Mouse (Mus musculus) A20 (cell line): ENCODE data around the gene Akap9.
A peak's percentile ranks its signal among the peaks of the same experiment; 100 is the strongest.
"Not testable (repeated sequence)": the region's sequence is repeated elsewhere in the genome, so short reads cannot be mapped to it uniquely, and the experiment has no call there.

Experiments used
- DNase-seq: peaks from one replicate; pipeline ENCODE4 v3.0.0-alpha.2; 2011; ENCODE audit warnings: low read depth, low spot score

Gene Akap9

DNA sequence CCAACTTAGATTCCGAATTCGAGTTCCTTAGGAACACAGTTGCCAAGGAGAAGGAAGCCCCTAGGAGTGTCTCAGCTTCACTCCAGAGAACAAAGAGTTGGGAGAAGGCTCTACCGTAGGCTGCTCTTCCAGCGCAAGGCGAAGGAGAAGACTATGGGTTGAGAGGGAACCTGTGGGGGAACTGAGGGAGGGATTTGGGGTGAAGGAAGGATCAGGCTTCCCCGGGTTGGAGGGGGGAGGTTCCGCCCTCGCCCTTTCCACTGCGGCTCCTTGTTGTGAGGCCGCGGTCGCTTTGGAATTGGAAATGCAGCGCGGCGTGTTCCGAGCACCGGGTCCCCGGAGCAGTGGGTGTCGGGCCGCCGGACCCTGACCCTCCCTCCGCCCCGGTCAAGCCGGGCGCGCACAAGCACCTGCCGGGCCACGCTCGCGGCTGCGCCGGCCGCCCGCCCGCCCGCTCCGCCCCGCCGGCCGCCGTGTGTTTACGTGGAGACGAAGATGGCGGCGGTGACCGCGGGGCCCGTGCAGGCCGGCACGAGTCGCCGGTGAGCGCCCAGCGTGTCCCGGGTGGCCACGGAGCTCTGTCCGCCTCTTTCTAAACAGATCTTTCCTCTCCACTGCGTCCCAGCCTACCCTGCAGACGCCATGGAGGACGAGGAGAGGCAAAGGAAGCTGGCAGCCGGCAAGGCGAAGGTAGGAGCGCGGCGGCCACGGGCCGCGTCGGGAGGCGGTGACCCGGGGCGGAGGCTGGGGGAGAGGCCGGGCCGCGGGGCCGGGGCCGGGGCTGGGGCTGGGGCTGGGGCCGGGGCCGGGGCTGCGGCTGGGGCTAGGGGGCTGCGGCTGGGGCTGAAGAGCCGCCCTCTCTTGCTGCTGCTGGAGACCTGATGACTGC lies at the start of gene Akap9:
Gene Akap9, plus strand, starts transcription at position 254 of the 889 bp plus-strand sequence.
- DNase-seq, result peak; percentile 74

DNA sequence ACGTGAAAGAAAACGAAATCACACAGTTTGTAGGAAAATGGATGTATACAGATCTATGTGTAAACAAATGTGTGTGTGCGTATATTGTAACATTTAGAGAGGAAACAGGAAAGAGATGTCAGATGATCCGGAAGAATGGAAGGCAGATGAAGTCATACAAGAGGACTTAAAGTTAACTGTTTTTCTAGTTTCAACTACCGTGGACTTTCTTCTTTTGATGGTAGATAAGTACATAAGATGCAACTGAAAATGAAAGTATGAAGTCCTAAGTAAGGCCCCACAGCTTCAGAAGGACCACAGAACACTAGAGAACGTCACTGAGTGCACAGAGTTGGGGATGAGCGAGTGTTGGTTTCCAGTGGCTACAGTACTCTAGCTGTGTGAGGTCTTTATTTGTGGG lies 41.0 kb upstream of the Akap9 start:
- not testable (repeated sequence) for DNase-seq

- DNase-seq, result peak; percentile 41
Observed at GRCm38 (mm10) chr5:3889201-3889600, 38.7 kb upstream of the Akap9 start.

DNA sequence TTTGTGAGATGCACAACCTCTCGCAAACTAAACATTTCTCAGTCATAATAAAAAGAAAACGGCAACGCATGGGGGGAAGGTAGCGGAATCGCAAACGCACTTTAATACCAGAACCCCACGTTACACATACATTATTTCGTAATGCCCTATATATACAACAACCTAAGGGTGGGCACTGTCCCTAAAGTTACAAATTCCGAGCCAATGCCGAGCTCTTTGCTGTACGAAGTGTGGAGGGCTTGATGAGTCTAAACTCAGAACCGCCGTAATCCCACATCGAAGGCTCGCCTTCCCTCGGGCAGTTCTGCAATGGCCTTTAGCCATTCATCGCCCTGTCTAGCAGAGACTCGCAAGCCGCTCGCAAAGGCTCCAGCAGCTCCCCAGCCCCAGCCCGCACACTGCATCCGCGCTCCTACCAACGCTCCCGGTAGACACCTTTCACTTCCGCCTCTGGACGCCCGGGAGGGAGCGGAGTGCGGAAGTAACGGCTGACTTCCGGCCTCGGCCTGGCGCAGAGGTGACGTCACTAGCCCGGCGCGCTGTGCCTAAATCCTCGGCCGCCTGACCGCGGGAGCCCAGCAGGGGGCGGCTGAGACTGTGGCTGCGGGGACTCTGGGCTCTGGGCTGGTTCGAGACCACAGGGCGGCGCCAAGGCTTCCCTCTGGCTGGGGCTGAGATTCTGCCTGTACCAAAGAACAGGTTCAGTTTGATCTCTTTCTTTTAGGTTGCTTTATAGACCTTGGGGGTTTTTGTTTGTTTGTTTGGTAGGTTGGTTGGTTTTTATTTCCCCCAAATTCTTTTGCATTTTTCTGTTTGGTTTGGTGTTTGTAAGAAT lies 34.2 kb upstream of the Akap9 start, which contains the start of gene Mterf1a:
Gene Mterf1a, minus strand, starts transcription at position 475 of the 835 bp plus-strand sequence.
- DNase-seq, result peak; percentile 53

- not testable (repeated sequence) for DNase-seq
Observed at GRCm38 (mm10) chr5:3894294-3894619, 33.6 kb upstream of the Akap9 start.

DNA sequence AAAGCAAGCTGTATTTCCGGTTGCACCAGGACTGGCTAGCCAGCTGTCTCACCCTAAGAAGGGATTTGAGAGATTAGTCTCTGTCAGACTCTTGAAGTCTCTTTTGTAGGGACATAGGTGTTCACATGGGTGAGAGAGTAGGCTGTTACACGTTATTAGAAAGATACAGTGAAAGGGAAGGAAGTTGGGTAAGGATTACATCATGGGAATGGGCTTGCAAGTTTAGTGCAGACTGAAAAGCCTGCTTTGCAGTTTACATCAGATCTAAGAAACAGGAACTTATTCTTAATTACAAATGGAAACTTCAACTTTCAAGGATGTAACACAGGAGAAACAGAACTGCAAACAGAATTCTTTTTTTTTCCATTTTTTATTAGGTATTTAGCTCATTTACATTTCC lies 22.4 kb upstream of the Akap9 start:
- no peak for DNase-seq

DNA sequence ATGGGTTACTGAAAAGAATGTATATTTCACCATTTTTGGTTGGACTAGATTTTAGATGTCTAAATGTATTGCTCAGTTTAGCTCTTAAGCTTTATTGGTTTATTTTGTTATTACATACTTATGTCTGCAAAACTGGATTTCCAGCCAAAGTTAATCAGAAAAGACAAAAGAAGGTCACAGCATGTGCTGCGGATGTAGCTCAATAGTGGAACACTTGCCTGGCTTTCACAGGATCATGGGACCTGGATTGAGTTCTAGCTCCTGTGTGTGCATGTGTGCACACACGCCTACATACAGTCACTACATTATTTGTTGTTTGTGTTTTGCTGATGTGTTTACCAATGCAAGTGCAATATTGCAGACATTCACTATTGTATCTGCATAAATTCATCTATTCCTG lies 5.5 kb upstream of the Akap9 start:
- no peak for DNase-seq

GRCm38 (mm10) chr5:3926666-3927065 lies 1.2 kb upstream of the Akap9 start:
- no peak for DNase-seq

DNA sequence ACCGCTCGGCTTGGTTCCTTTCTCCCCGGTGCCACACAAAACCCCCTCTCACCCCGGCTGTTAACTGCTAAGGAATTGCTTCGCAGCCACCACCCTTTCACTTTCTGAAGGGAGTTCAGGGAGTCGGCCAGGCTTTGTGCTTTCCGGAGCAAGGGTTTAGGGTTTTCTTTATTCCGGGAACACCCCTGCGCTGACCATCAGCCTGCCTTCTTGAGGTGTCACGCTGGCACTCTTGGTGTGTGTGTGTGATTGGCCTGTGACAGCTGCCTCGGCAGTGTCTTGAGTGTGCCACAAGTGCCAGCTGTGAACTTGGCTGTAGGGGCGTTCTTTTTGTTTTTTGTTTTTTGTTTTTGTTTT lies 814 bp downstream of the Akap9 start:
- peak; percentile 71 for DNase-seq

- DNase-seq, result no peak
Observed at GRCm38 (mm10) chr5:3930760-3931159, 2.9 kb downstream of the Akap9 start.

- no peak for DNase-seq
Observed at GRCm38 (mm10) chr5:3931636-3932035, 3.8 kb downstream of the Akap9 start.

GRCm38 (mm10) chr5:3933551-3933950 lies 5.7 kb downstream of the Akap9 start:
- DNase-seq, result no peak

GRCm38 (mm10) chr5:3935266-3935665 lies 7.4 kb downstream of the Akap9 start:
- DNase-seq, result no peak

DNA sequence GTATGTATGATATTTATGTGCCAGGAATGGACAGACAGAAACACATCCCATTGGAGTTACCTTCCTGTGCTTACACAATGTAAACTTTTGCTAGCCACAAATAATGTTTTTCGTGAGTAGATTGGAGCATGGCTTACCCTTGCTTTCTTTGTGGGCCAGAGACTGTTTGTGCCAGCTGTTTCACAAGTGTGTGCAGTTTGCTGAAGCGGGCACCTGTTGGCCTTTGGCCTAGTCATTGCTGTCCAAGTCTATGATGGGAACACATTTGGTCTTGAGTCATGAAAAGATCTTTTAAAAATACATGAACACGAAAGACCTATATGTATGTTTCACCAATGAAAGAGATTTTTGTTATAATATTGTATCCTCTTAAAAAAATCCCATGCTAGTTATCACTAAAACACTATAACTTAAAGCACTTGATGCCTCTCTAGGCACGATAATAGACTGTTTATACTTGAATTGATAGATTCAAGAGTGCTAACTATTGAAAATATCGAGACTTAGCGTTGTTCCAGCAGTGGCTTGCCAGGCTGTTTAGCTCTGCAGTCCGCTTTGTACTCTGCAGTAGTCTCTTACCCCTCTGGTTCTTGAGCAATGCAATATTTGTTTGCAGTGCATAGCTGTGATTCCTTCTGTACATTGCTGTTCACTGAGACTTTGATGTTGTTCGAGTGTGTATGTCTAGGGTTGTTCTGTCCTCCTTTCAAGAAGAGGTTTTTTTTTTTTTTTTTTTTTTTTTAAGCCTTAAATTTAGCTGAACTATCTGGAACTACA lies 8.1 kb downstream of the Akap9 start:
- DNase-seq, result no peak

DNA sequence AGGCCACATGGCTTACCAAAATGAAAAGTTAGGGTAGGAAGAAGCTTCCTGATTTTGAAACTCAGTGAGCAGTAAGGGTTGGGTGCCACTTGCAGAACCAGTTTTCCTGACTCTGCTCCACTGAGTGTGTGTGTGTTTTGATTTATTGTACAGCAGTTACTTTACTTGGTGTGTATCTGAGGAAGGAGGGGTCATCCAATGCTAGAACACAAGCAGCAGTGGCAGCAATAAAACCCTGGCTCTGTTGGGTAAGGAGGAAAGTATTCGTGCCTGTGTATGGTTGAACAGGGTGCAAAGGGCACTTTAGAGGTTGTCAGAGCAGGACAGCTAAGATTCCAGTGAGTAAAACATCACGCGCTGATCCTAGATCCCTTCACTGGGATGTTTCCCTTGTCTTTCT lies 11.1 kb downstream of the Akap9 start:
- no peak for DNase-seq

DNA sequence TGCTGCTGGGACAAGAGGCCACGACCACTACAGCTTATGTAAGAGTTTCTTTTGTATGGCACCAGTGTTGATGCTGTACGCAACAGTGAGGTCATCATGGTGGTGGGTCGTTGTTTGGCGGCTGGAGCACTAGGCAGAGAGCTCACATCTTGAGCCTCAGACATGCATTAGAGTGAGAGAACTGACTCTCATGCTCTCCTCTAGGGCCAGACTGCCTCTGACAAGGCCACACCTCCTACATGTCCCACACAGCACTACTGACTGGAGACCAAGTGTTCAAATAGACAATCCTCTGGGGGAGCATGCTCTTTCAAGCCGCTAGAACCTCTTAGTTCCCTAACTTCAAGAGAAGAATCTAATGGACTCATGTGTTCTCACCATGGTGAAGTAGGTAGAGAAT lies 11.5 kb downstream of the Akap9 start:
- DNase-seq, result no peak

DNA sequence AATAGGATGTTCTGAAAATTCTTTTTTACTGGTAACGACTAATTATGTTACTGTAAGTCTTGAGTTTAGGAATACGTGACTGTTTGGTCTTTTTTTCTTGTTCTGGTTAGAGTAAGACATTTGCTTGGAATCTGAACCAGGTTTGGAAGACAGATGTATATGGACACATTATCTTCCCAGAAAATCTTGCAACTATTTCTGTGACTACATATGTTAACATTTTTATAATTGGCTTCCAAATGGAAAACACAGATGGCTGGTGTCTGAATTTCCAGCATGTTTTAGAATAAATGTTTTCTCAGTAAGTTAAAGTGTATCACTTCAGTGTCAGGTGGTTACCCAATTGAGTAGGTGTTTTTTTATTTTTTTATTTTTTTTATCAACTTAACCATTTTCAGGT lies 13.4 kb downstream of the Akap9 start:
- no peak for DNase-seq

DNA sequence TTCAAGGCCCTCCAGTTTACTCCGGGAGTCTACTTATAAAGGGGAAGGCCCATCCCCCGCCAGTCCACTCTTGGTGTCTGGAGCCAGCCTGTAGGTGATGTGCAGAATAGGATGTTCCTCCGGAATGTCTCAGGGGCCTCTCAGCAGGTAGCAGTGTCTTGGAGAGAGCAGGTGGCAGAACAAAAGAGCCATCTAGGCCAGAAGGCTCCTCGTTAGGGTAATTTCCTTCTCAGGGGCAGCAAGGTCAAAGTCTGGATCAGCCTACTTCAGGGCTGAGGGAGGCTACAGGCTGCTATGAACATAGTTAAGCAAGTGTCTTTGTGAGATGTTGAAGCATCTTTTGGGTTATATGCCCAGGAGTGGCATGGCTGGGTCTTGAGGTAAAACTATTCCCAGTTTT lies 15.3 kb downstream of the Akap9 start:
- DNase-seq, result not testable (repeated sequence)

GRCm38 (mm10) chr5:3952498-3952897 lies 24.6 kb downstream of the Akap9 start:
- peak; percentile 76 for DNase-seq

- no peak for DNase-seq
Observed at GRCm38 (mm10) chr5:3954541-3954940, 26.7 kb downstream of the Akap9 start.

DNA sequence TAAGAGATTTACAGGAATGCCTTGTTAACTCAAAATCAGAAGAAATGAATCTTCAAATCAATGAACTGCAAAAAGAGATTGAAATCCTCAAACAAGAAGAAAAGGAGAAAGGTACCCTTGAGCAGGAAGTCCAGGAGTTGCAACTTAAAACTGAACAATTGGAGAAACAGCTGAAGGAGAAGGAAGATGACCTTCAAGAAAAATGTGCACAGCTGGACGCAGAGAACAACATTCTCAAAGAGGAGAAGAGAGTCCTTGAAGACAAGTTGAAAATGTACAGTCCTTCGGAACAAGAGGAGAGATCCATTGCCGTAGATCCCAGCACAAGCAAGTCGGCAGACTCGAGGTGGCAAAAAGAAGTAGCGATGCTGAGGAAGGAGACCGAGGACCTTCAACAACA lies 33.4 kb downstream of the Akap9 start:
- no peak for DNase-seq

- peak; percentile 29 for DNase-seq
Observed at GRCm38 (mm10) chr5:3968415-3968814, 40.6 kb downstream of the Akap9 start.
